Mouse (Mus musculus) adrenal gland, adult 2 months (tissue): ENCODE measurements around the gene Arpc5l. TPM values are rescaled to one million over a fixed set of nuclear protein-coding genes. Genes with fewer than 3 reads are reported as not detected.

ENCODE experiments used
- polyA plus RNA-seq: library from polyadenylated mRNA; depleted of rRNA; stranded (reverse); fragments of >200 nt; gene quantifications from 2 replicates; pipeline ENCODE4 v1.2.3, GENCODE M21; 2012; rRNA removed
- total RNA-seq, 2 experiments: library from RNA; stranded (reverse); gene quantifications; 2 replicates each; pipeline ENCODE4 v1.2.3; 2021

The Arpc5l gene
- total and polyA plus RNA-seq, 3 experiments: 56.4 to 78.4 (median 66.7) TPM

Other genes with a start within 250 kb of the Arpc5l start
- gene Nr6a1, start 77.7 kb upstream of the Arpc5l start, total RNA-seq: 1 to 10 TPM; 5.1 to 6.4 TPM
- 2.7 TPM in 2 replicates for gene Nr6a1, start 77.7 kb upstream of the Arpc5l start, polyA plus RNA-seq
- gene Olfml2a, start 73.4 kb upstream of the Arpc5l start, total RNA-seq: 10 to 100 TPM in 1 of 2 experiments, 1 to 10 TPM in 1; 6.7 to 12.0 TPM
- 5.9 TPM in 2 replicates for gene Olfml2a, start 73.4 kb upstream of the Arpc5l start, polyA plus RNA-seq
- under 1 TPM; 0.43 to 0.52 TPM for gene Wdr38, start 7.9 kb upstream of the Arpc5l start, total RNA-seq
- 0.43 and 1.2 TPM in 2 replicates for gene Wdr38, start 7.9 kb upstream of the Arpc5l start, polyA plus RNA-seq
- gene Rpl35, start 276 bp downstream of the Arpc5l start, total RNA-seq: 100 to 1,000 TPM; 510 to 597 TPM
- gene Rpl35, start 276 bp downstream of the Arpc5l start, polyA plus RNA-seq: 58.5 and 60.0 TPM in 2 replicates
- gene Golga1, start 60.2 kb downstream of the Arpc5l start, total RNA-seq: 10 to 100 TPM; 26.5 to 26.9 TPM
- gene Golga1, start 60.2 kb downstream of the Arpc5l start, polyA plus RNA-seq: 4.0 and 7.3 TPM in 2 replicates
- 10 to 100 TPM in 1 of 2 experiments, 1 to 10 TPM in 1; 5.9 to 10.2 TPM for gene Scai, start 185.4 kb downstream of the Arpc5l start, total RNA-seq
- 0.81 and 2.0 TPM in 2 replicates for gene Scai, start 185.4 kb downstream of the Arpc5l start, polyA plus RNA-seq
- 10 to 100 TPM; 81.1 to 83.3 TPM for gene Ppp6c, start 221.1 kb downstream of the Arpc5l start, total RNA-seq
- 5.6 and 6.9 TPM in 2 replicates for gene Ppp6c, start 221.1 kb downstream of the Arpc5l start, polyA plus RNA-seq